Mouse (Mus musculus) forebrain, embryonic 16.5 days (tissue): ENCODE results near the gene Defb43. TPM values are rescaled to one million over a fixed set of nuclear protein-coding genes. Genes with fewer than 3 reads are reported as not detected.

ENCODE experiments used
- ATAC-seq: fragments of 200-750 bp; cut with Nextera tagmentation; 2 replicates; pipeline ENCODE4 v1.8.0; 2017; ENCODE audit warnings: mild to moderate bottlenecking, moderate library complexity
- H3K27ac ChIP-seq: fragments of 300-500 bp; sonication (generic); 2 replicates; pipeline ENCODE4 v1.5.1; 2014; ENCODE audit warnings: low read length, control low read depth
- H3K27me3 ChIP-seq: fragments of 300-500 bp; sonication (generic); replicated peaks from 2 replicates; pipeline ENCODE4 v1.6.1; 2014; ENCODE audit warnings: low read length; ENCODE audit not compliant: control insufficient read depth, insufficient read depth
- H3K36me3 ChIP-seq: fragments of 300-500 bp; sonication (generic); 2 replicates; pipeline ENCODE4 v1.6.1; 2014; ENCODE audit not compliant: control insufficient read depth, insufficient read depth
- H3K4me1 ChIP-seq: fragments of 300-500 bp; sonication (generic); replicated peaks from 2 replicates; pipeline ENCODE4 v1.6.1; 2014; ENCODE audit warnings: low read length; ENCODE audit not compliant: control insufficient read depth, insufficient read depth
- H3K4me2 ChIP-seq: fragments of 300-500 bp; sonication (generic); 2 replicates; pipeline ENCODE4 v1.6.1; 2014; ENCODE audit warnings: mild to moderate bottlenecking, low read length, control low read depth
- H3K4me3 ChIP-seq: fragments of 300-500 bp; sonication (generic); replicated peaks from 2 replicates; pipeline ENCODE4 v1.5.1; 2014; ENCODE audit warnings: mild to moderate bottlenecking, low read length, control low read depth
- H3K9ac ChIP-seq: fragments of 300-500 bp; sonication (generic); replicated peaks from 2 replicates; pipeline ENCODE4 v1.6.1; 2014; ENCODE audit warnings: low read depth, low read length, control low read depth
- H3K9me3 ChIP-seq: fragments of 300-500 bp; sonication (generic); 2 replicates; pipeline ENCODE4 v1.6.1; 2016; ENCODE audit warnings: low read length; ENCODE audit not compliant: control insufficient read depth
- WGBS: fragments of 180-500 bp; shearing (Covaris S2); extraction: QIAGEN DNeasy Blood & Tissue Kit; methylation state at CpG from one replicate; pipeline ENCODE4 v1.1.7; 2014; 5-methylcytosine and 5-hydroxymethylcytosine counted together
- polyA plus RNA-seq: library from polyadenylated mRNA; unstranded; fragments of >200 nt; fragmentation: Nextera tagmentation; extraction: Ambion mirVana; gene quantifications from 2 replicates; pipeline ENCODE4 v1.2.1, GENCODE M21; 2015

Defb43 gene
- polyA plus RNA-seq, 1 experiment from 2014 or later = not detected

DNA sequence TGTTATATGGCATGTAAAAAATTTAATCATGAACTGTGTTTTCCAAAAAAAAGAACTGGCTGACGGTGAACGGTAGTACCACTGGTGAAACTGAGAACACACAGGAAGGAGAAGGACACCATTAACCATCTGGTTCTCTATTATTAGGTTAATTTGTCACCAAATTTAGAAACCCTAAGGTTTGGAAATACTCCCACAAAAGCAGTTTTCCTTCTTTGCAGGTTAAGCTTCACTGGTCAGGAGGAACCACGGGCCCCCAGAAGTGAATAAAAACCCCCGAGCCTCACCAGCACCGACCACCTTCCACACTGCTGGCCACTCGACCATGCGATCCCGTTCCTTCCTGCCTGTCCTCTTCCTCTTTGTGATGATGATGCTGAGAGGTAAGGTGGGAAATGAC lies 13.8 kb upstream of the Defb43 start, which contains the start of gene Defb47:
Gene Defb47 (plus strand): TSS at position 301 of the 400 bp plus-strand sequence.
- WGBS = 93% methylated on average over 8 of the region's 8 CpGs

DNA sequence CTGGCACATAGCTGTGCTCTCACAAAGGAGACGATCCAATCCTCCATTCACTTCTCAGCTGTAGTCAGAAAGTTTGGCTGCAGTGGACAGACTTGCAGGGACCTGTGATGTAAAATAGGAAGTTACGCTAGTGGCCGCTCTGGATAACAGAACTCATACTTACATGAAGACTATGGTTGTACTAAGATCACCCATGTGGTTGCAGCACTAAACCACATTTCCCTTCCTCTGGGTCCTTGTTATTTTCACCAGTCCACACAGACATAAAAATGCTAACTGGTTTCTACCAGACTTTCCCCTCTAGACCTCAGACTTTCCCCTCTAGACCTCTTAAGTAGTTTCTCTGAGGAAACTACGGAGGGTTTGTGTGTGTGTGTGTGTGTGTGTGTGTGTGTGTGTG lies 12.6 kb upstream of the Defb43 start:
- no peak overlapping the region for H3K4me3 ChIP-seq
- no peak overlapping the region for H3K4me2 ChIP-seq
- no peaks in the 10 kb centered on the region for H3K9me3 ChIP-seq
- no peaks in the 10 kb centered on the region for H3K4me1 ChIP-seq
- no peak for ATAC-seq
- WGBS = 92% methylated on average over 4 of the region's 4 CpGs
- H3K36me3 ChIP-seq = no peaks in the 10 kb centered on the region
- H3K27me3 ChIP-seq = no peaks in the 10 kb centered on the region
- no peak overlapping the region for H3K27ac ChIP-seq
- H3K9ac ChIP-seq = no peak overlapping the region

More for the DNA sequence above, 13.8 kb upstream of the Defb43 start, which contains the start of gene Defb47:
- no peaks in the 10 kb centered on the region for H3K27me3 ChIP-seq
- H3K9me3 ChIP-seq = no peaks in the 10 kb centered on the region
- no peak for ATAC-seq
- no peak within 1 kb of the TSS for H3K4me2 ChIP-seq
- H3K27ac ChIP-seq = no peak within 1 kb of the TSS
- no peaks in the 10 kb centered on the region for H3K36me3 ChIP-seq
- H3K4me3 ChIP-seq = no peak within 1 kb of the TSS
- H3K4me1 ChIP-seq = no peaks in the 10 kb centered on the region
- no peak within 1 kb of the TSS for H3K9ac ChIP-seq

DNA sequence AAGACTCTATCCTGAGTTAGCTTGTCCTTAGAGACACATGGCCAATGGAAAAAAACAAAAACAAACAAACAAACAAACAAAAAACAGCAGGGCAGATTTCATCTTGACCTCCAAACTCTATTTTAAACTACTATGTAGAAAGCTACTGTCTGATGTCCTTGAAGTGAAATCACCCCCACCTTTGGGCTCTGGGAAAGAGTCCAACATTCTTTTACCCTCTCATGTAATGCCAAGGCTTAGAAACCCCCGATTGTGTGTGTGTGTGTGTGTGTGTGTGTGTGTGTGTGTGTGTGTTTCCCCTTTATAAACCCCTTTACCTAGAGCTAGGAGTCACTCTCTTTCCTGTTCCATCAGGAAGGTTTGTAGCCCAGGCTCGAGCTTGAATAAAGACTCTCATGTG lies 9.0 kb upstream of the Defb43 start:
- Histone ChIP-seq H3K27me3 (no peaks in the 10 kb centered on the region), H3K27ac (no peak overlapping the region), H3K4me2 (no peak overlapping the region), H3K4me1 (no peaks in the 10 kb centered on the region), H3K9ac (no peak overlapping the region), H3K9me3 (no peaks in the 10 kb centered on the region), H3K4me3 (no peak overlapping the region), H3K36me3 (no peaks in the 10 kb centered on the region)
- ATAC-seq = no peak
- 50% methylated on average over 2 of the region's 2 CpGs for WGBS

DNA sequence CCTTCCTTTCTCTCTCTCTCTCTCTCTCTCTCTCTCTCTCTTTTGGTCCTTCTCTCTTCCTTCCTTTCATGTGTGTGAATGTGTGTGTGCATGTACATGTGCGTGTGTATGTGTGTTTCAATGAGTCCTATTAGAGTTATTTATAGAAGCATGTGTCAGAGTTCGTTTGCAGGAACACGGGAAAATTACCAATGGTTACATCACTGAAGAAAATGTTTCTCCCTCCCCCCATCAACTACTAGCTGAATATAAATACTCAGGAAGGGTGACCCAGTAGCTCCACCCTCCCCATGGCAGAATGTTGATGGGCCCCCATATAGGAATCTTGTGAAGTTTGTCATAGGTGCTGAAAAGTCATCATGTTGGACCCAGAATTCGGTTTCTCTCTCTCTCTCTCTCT lies 1.5 kb downstream of the Defb43 start:
- no peak for ATAC-seq
- H3K9me3 ChIP-seq = no peaks in the 10 kb centered on the region
- no peak overlapping the region for H3K4me2 ChIP-seq
- H3K27ac ChIP-seq = no peak overlapping the region
- 80% methylated on average over 4 of the region's 4 CpGs for WGBS
- no peaks in the 10 kb centered on the region for H3K36me3 ChIP-seq
- no peak overlapping the region for H3K4me3 ChIP-seq
- H3K27me3 ChIP-seq = no peaks in the 10 kb centered on the region
- H3K4me1 ChIP-seq = no peaks in the 10 kb centered on the region
- H3K9ac ChIP-seq = no peak overlapping the region

DNA sequence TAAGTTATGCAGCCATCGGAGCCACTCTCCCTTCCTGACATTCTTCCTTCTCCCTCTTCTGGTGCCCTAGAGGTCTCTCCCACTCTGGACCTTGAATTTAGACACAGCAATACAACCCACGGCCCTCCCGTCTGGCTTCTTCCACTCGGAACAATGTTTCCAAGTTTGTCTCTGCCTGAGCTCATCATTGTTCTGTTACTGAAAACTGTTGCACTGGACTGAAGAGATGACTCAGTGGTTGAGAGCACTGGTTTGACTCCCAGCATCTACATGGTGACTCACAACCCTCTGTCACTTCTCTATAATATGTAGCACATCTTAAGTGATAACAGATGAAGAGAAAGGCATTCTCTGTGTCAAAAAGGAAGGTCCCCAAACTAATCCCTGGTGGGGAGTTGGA lies 3.1 kb downstream of the Defb43 start:
- H3K4me1 ChIP-seq = no peaks in the 10 kb centered on the region
- no peaks in the 10 kb centered on the region for H3K27me3 ChIP-seq
- no peak overlapping the region for H3K4me3 ChIP-seq
- no peak overlapping the region for H3K4me2 ChIP-seq
- ATAC-seq = no peak
- H3K27ac ChIP-seq = no peak overlapping the region
- H3K9ac ChIP-seq = no peak overlapping the region
- WGBS = 93% methylated on average over 4 of the region's 4 CpGs
- no peaks in the 10 kb centered on the region for H3K9me3 ChIP-seq
- H3K36me3 ChIP-seq = no peaks in the 10 kb centered on the region

DNA sequence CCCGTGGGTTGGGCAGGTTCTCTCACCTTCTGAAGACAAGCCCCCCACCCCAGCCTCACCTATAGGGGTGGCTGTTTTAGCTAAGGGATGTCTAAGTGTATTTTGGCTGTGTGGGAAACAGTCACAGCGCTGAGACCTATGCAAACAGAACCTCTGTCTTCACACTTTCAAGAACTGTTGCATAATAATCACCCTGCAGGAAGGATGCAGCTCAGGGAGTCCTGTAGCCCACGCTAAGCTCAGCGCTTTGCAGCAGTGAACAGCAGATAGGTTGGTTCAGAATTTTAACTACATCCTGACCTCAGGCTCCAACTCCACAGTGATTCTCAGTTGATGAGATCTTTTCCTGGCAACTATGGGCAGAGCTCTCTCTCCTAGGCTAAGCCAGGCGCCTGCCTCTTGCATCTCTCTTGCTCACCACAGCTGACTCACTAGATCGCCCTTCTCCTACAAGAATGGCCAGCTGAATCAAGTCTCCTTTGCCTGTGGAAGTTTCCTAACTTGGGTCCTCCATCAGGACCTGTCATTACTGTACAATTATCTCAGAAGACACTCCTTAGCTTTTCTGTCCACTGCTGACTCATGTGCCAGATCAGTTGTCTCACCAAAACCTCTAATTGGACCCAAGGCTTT lies 9.1 kb downstream of the Defb43 start:
- no peaks in the 10 kb centered on the region for H3K27me3 ChIP-seq
- 66% methylated on average over 6 of the region's 6 CpGs for WGBS
- no peaks in the 10 kb centered on the region for H3K9me3 ChIP-seq
- no peak overlapping the region for H3K4me2 ChIP-seq
- H3K4me3 ChIP-seq = no peak overlapping the region
- H3K4me1 ChIP-seq = no peaks in the 10 kb centered on the region
- H3K36me3 ChIP-seq = no peaks in the 10 kb centered on the region
- H3K9ac ChIP-seq = no peak overlapping the region
- no peak overlapping the region for H3K27ac ChIP-seq
- no peak for ATAC-seq

DNA sequence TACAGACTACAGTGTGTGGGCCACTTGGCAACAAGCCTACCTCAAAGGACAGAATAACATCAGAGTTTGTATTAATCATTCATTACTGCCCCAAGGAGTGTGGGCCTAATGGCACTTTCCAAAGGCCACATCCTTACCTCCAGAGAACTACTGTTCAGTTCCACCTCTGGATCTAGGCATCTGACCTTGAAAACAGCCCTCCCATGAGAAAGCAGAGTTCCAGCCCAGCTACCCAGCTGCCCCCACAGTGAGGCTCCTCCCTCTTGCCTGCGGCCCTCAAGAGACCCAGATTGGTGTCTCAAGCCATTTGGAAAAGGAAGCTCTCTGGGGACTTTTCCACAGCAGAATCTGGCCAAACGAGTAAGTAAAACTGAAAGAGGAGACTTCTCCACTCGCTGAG lies 35.1 kb downstream of the Defb43 start, which contains the start of gene Defb42:
Gene Defb42 (plus strand): TSS at position 301 of the 400 bp plus-strand sequence.
- ATAC-seq = no peak
- H3K27ac ChIP-seq = no peak within 1 kb of the TSS
- H3K4me3 ChIP-seq = no peak within 1 kb of the TSS
- H3K4me1 ChIP-seq = no peaks in the 10 kb centered on the region
- H3K9me3 ChIP-seq = no peaks in the 10 kb centered on the region
- no peaks in the 10 kb centered on the region for H3K27me3 ChIP-seq
- H3K4me2 ChIP-seq = no peak within 1 kb of the TSS
- WGBS = 71% methylated on average over 3 of the region's 3 CpGs
- H3K36me3 ChIP-seq = no peaks in the 10 kb centered on the region
- H3K9ac ChIP-seq = no peak within 1 kb of the TSS

DNA sequence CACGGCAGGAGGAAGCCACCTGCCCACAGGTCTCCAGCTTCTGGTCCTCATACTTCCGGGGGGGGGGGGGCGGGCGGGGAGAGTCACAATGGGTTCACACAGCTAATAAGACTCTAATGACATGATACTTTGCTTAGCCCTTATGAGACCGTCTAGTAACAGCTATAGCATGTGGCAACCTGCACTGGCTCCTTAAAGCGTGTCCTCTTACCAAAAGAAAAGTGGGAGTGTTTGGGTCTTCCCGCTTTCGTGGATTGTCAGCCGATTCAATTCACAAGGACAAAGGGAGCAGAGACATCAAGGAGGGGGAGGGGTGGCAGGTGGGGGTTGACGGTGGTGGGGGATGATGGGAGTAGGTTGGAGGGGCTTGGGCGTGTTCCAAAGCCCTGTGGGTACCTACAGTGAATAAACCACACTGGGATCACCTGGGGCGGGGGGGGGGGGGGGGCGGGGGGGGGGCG lies 38.4 kb downstream of the Defb43 start, which contains the start of gene Defb30:
Gene Defb30 (minus strand): TSS at position 51 of the 461 bp plus-strand sequence.
- Histone ChIP-seq H3K36me3 (no peaks in the 10 kb centered on the region), H3K27ac (no peak within 1 kb of the TSS), H3K4me3 (no peak within 1 kb of the TSS), H3K4me2 (no peak within 1 kb of the TSS), H3K9me3 (no peaks in the 10 kb centered on the region), H3K4me1 (peaks cover 6% of the 10 kb centered on the region; the same call in 1 of the 2 replicates), H3K27me3 (no peaks in the 10 kb centered on the region), H3K9ac (no peak within 1 kb of the TSS)
- no peak for ATAC-seq
- WGBS = 70% methylated on average over 12 of the region's 14 CpGs

DNA sequence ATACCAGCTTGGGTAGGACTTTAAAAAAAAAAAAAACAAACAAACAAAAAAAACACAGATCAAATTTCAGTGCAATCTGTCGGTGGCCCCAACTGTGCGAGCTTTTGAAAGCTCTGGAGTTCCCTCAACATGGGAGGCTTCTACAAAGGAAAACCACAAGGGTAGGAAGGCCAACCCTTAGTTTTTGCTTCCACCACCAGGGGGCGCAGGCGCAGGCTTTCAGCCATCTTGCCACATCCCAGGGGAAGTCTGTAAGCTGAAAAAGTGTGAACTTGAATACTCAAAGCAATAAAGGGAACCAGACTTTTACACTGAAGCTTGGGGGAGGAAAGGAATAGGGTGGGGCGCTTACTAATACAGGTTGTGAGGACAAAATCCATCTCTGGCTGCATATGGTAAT lies 39.2 kb downstream of the Defb43 start:
- no peak overlapping the region for H3K27ac ChIP-seq
- H3K4me3 ChIP-seq = no peak overlapping the region
- H3K36me3 ChIP-seq = no peaks in the 10 kb centered on the region
- H3K4me1 ChIP-seq = peaks cover 8% of the 10 kb centered on the region; the same call in 1 of the 2 replicates
- 40% methylated on average over 5 of the region's 5 CpGs for WGBS
- H3K9ac ChIP-seq = no peak overlapping the region
- H3K9me3 ChIP-seq = no peaks in the 10 kb centered on the region
- H3K27me3 ChIP-seq = no peaks in the 10 kb centered on the region
- H3K4me2 ChIP-seq = no peak overlapping the region
- no peak for ATAC-seq
